Mouse (Mus musculus) stomach, postnatal 0 days (tissue): Measurements from ENCODE around the gene Fance.

ENCODE experiments used
- CTCF ChIP-seq: IDR thresholded peaks from 2 replicates; pipeline ENCODE4 v1.5.1; 2016; ENCODE audit warnings: antibody characterized with exemption, low read depth, mild to moderate bottlenecking, moderate library complexity
- EP300 ChIP-seq: optimal IDR thresholded peaks from 2 replicates; pipeline ENCODE3; 2016; ENCODE audit warnings: antibody characterized with exemption

GRCm38 (mm10) chr17:28340578-28340977 lies 27.3 kb downstream of the Fance start:
- TF ChIP-seq CTCF (no peak), EP300 (no peak)
